ENCODE assay signal across 21 mouse cellular contexts in the genomic region with DNA sequence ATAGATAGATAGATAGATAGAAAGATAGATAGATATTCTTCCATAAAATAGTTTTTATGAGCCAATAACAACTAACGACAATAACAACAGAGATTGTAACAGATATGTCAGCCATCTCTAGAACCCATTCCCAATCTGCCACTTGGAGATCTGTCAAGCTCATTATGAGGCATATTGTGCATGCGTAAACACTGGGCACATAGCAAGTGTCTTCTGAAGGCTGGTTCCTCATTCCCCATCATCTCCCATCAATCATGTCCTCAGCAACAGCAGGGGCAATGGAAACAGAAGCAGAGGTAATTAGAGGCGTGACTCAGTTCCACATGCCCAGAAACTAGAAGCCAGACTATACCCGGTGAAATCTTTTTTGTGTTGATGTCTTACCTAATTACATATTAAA.
DNase-seq lines count a peak whose midpoint lies in the region; ATAC-seq lines count a peak whose summit lies in the region.
"Had no signal": no experiment of that assay in that cellular context is flagged by ENCODE, and none has a peak within 500 bp of the region (broad histone marks: within the 10 kb centered on the region; RNA-seq: fewer than 3 reads in every experiment).

No protein-coding gene starts in this region.

- H3K4me2 ChIP-seq in forebrain, embryonic 15.5 days (replicated peaks), result no peak overlapping the region
- H3K4me2 ChIP-seq in hindbrain, embryonic 15.5 days, result no peak overlapping the region
- H3K4me2 ChIP-seq: embryonic facial prominence, embryonic 12.5 days; limb, embryonic 12.5 days; liver, embryonic 11.5 days had no signal

- 39% methylated on average over 4 of the region's 4 CpGs for WGBS in forebrain, embryonic 15.5 days
- WGBS in hindbrain, embryonic 15.5 days, result 43% methylated on average over 4 of the region's 4 CpGs

- H3K36me3 ChIP-seq in forebrain, embryonic 15.5 days, result no peaks in the 10 kb centered on the region
- no peaks in the 10 kb centered on the region for H3K36me3 ChIP-seq in hindbrain, embryonic 15.5 days
- H3K36me3 ChIP-seq: embryonic facial prominence, embryonic 12.5 days; limb, embryonic 12.5 days; midbrain, embryonic 10.5 days had no signal

- intact Hi-C loops in heart, postnatal 10 days (cut with DNase I), result no loop called here

- ATAC-seq in forebrain, embryonic 15.5 days (replicated peaks), result peak; percentile 89
- peak; percentile 61 for ATAC-seq in hindbrain, embryonic 15.5 days (ENCODE audit: low FRiP score, low read depth)
- ATAC-seq: liver, postnatal 0 days; lung, postnatal 0 days had no signal

- no peak overlapping the region for H3K9ac ChIP-seq in forebrain, embryonic 15.5 days (replicated peaks)
- H3K9ac ChIP-seq in hindbrain, embryonic 15.5 days, result no peak overlapping the region
- H3K9ac ChIP-seq: embryonic facial prominence, embryonic 12.5 days; limb, embryonic 12.5 days; liver, postnatal 0 days had no signal

- H3K27ac ChIP-seq in forebrain, embryonic 15.5 days (replicated peaks), result no peak overlapping the region
- no peak overlapping the region for H3K27ac ChIP-seq in hindbrain, embryonic 15.5 days (replicated peaks)
- H3K27ac ChIP-seq: embryonic facial prominence, embryonic 12.5 days; gastrocnemius, adult 2 months; limb, embryonic 12.5 days; macrophage; midbrain, embryonic 10.5 days had no signal

- no peaks in the 10 kb centered on the region for H3K9me3 ChIP-seq in forebrain, embryonic 15.5 days
- no peaks in the 10 kb centered on the region for H3K9me3 ChIP-seq in hindbrain, embryonic 15.5 days
- H3K9me3 ChIP-seq: embryonic facial prominence, embryonic 12.5 days; limb, embryonic 12.5 days; midbrain, embryonic 10.5 days had no signal

- peak; percentile 8 for DNase-seq in retina, postnatal 1 day
- DNase-seq in retina, embryonic 14.5 days (ENCODE audit: low spot score), result no peak
- no peak for DNase-seq in right cerebral cortex, postnatal 4 days
- DNase-seq in heart, postnatal 10 days, result no peak
- no peak for DNase-seq in layer of hippocampus, adult 9-10 months (ENCODE audit: low spot score)
- DNase-seq: adrenal gland, adult 8-10 months; cerebellum, adult 9-11 months; gastrocnemius, adult 2 months; heart, postnatal 36 days; kidney, adult 8-10 months; kidney, postnatal 10 days; liver, postnatal 0 days; right cerebral cortex, postnatal 25 days had no signal

- peaks cover 11% of the 10 kb centered on the region for H3K4me1 ChIP-seq in forebrain, embryonic 15.5 days
- no peaks in the 10 kb centered on the region for H3K4me1 ChIP-seq in hindbrain, embryonic 15.5 days (replicated peaks)
- H3K4me1 ChIP-seq: embryonic facial prominence, embryonic 12.5 days; limb, embryonic 12.5 days had no signal

- no peaks in the 10 kb centered on the region for H3K27me3 ChIP-seq in forebrain, embryonic 15.5 days
- no peaks in the 10 kb centered on the region for H3K27me3 ChIP-seq in hindbrain, embryonic 15.5 days
- H3K27me3 ChIP-seq: embryonic facial prominence, embryonic 12.5 days; limb, embryonic 12.5 days had no signal

- H3K4me3 ChIP-seq in forebrain, embryonic 15.5 days, result no peak overlapping the region
- no peak overlapping the region for H3K4me3 ChIP-seq in hindbrain, embryonic 15.5 days
- H3K4me3 ChIP-seq: embryonic facial prominence, embryonic 12.5 days; gastrocnemius, adult 2 months; limb, embryonic 12.5 days; midbrain, embryonic 10.5 days had no signal
